Mouse (Mus musculus) mouse embryonic stem cell (cell line): Measurements from ENCODE around the gene Trpc6.

Experiments
- in situ Hi-C, 2 experiments: fragments of 300-500 bp; cut with MboI; formaldehyde crosslinking; loops; 1 replicate in 1 of 2; 3 replicates in 1 of 2; pipeline ENCODE4 v1.14.3; 2019 to 2020; ENCODE audit warnings: low sequenced_read_pairs in 2 of 2, low pct_unique_long_range_greater_than_20kb in 1 of 2, mixed read lengths in 1 of 2; ENCODE audit not compliant: unreplicated experiment in 1 of 2

The Trpc6 gene

DNA sequence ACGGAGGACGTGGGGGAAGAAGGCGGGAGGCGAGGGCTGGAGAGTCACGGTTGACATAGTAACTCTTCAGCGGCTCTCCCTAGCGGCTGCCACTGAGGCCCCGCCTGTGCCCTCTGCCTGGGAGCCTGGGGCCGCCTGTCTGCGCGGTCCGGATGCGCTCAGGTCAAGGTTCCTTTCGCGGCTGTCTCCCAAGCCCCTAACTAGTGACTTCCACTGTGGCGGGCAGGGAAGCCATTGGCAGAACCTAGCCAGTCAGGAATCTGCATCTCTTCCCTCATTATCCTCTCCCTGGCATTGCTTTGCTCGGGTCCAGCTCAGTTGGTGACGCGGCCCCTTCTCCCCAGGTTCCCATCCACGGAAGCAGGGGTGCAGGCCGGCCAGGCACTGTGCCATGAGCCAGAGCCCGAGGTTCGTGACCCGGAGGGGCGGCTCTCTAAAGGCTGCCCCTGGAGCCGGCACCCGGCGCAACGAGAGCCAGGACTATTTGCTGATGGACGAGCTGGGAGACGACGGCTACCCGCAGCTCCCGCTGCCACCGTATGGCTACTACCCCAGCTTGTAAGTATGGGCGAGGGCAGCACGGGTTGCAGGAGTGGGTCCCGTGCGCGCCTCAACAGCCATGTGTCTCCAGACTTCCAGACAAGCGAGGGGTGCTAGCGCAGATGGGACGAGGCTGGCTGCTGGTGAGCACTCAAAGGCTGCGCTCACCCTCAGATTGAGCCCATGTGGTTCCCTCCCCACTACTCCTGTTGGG is at the start of gene Trpc6:
Gene Trpc6, plus strand, starts transcription at position 102 of the 754 bp plus-strand sequence.
- in situ Hi-C loops: no loop called here

- in situ Hi-C loops: no loop called here
These were observed 23.0 kb upstream of the Trpc6 start for GRCm38 (mm10) chr9:8520911-8521310.

DNA sequence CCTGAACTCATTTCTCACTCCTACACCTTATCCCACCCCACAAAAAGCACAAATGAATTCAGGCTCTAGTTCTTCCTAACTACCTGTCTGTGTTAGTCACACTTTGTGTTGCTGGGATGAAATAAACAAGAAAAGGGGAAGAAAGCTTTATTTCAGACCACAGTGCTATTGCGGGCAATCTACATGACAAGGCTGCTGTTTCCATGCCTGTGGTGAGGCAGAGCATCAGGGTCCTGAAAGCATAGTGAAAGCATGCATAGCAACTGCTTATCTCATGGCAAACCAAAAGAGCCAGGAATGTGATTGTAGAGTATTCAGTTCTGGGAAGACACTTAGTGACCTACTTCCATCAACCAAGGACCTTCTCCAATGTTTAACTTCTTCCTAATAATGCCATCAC is 10.3 kb upstream of the Trpc6 start:
- in situ Hi-C loops: no loop called here

GRCm38 (mm10) chr9:8545236-8545635 is 1.3 kb downstream of the Trpc6 start:
- in situ Hi-C loops: no loop called here

GRCm38 (mm10) chr9:8558574-8558973 is 14.6 kb downstream of the Trpc6 start:
- in situ Hi-C loops: no loop called here

- in situ Hi-C loops: loop anchor here (10.0 to 25.0 kb wide), 2 partner anchors 355 to 368 kb away; no protein-coding TSS in a partner anchor
These were observed 48.7 kb downstream of the Trpc6 start for GRCm38 (mm10) chr9:8592618-8593017.

GRCm38 (mm10) chr9:8597089-8597488 is 53.1 kb downstream of the Trpc6 start:
- in situ Hi-C loops: loop anchor here (10.0 to 25.0 kb wide), 2 partner anchors 360 to 372 kb away; no protein-coding TSS in a partner anchor

GRCm38 (mm10) chr9:8606816-8607491 is 63.0 kb downstream of the Trpc6 start:
- in situ Hi-C loops: no loop called here

- in situ Hi-C loops: no loop called here
These were observed 90.4 kb downstream of the Trpc6 start for GRCm38 (mm10) chr9:8634344-8634743.

GRCm38 (mm10) chr9:8643453-8643852 is 99.5 kb downstream of the Trpc6 start:
- in situ Hi-C loops: no loop called here

DNA sequence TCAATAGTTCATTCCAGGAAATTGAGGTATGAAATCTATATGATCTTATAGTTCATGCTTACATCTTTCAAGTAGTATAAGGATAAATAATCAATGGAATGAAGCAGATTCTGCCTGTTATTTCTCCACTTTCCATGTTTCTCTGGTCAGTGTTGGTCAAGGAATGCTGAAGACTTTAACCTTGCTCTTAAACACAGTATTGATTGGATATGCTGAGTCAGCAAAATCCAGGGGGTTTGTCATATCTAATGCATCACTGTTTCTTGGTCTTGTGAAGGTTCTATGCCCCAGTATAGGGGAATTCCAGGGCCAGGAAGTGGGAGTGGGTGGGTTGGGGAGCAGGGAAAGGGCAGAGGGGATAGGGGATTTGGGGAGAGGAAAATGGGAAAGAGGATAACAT is 111.4 kb downstream of the Trpc6 start:
- in situ Hi-C loops: no loop called here

GRCm38 (mm10) chr9:8672944-8673343 is 129.0 kb downstream of the Trpc6 start:
- in situ Hi-C loops: no loop called here

DNA sequence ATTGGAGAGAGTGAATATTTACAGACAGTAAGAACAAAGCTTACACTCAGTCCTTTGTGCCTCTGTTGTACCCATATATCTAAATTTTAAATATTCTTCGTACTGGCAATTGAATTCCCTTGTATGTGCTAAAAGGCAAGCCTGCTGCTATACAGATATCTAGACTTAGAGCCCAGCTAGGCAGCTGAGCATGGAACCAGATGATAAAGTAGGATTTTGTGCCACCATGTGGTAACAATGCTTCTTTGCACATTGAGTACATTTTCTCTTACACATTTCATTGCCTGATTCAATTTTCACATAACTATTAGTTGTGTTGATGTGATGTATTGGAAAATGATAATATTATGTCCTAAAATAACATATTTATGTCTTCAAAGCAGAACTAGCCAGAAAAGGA is 132.7 kb downstream of the Trpc6 start:
- in situ Hi-C loops: no loop called here

DNA sequence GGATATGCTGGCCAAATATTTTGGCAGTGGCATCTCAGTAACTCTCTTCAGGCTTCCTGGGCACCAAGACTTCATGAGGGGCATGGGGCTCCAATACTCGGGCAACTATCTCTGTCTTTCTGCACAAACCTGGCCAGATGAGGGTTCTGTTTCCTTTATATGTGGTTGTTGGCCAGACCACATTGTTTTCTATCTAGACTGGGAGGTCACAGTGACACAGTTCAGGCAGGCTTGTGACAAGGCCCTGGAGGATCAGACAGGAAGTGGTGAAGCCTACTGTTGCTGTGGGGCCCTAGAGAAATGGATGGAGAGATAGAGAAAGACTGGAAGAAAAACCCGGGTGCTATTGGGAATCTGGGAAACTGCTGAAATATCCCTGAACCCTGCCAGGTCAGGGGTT is 149.2 kb downstream of the Trpc6 start:
- in situ Hi-C loops: loop anchor here in 1 of 2 experiments (10.0 kb wide), 1 partner anchor 272 kb away; no protein-coding TSS in a partner anchor

DNA sequence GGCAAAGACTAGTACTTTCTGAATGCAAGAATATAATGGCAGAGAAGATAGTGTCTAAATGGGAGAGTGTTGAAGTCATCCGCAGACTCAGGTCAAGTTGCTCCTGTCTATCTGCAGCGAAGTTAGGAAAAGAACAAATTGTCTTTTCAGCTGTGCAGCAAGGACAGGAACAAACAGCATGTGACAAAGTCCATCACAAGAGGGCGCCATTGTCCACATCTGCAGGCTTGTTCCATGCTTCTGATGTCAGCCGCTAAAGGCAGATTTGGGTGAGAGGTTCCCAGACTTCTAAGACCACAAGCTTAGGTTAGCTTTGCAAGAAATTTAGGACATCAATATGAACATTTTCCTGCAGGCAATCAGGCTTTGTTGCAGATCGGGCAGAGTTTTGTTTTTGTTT is 156.7 kb downstream of the Trpc6 start:
- in situ Hi-C loops: loop anchor here in 1 of 2 experiments (5.0 to 25.0 kb wide), 2 partner anchors 262 to 687 kb away; no protein-coding TSS in a partner anchor

DNA sequence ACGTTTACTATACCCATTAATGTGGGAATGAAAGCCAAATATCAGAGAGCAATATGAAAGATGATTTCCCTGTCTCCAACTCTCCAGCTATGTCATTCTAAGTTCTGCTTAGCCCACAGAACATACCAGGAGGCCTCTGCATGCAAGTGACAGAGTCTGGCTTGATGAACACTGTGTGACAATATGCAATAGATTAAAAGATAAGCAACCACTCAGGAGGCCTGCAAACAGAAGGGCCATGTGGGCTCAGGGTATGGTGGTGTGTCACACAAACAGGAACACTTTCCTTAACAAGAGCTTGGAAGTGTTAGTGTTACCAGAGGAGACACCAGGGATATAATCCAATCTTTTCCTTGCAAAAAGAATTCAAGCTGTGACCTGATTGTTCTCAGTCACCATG is 159.6 kb downstream of the Trpc6 start:
- in situ Hi-C loops: loop anchor here in 1 of 2 experiments (5.0 to 25.0 kb wide), 2 partner anchors 259 to 684 kb away; no protein-coding TSS in a partner anchor

GRCm38 (mm10) chr9:8703956-8704355 is 160.0 kb downstream of the Trpc6 start:
- in situ Hi-C loops: loop anchor here in 1 of 2 experiments (5.0 to 25.0 kb wide), 2 partner anchors 258 to 683 kb away; no protein-coding TSS in a partner anchor

DNA sequence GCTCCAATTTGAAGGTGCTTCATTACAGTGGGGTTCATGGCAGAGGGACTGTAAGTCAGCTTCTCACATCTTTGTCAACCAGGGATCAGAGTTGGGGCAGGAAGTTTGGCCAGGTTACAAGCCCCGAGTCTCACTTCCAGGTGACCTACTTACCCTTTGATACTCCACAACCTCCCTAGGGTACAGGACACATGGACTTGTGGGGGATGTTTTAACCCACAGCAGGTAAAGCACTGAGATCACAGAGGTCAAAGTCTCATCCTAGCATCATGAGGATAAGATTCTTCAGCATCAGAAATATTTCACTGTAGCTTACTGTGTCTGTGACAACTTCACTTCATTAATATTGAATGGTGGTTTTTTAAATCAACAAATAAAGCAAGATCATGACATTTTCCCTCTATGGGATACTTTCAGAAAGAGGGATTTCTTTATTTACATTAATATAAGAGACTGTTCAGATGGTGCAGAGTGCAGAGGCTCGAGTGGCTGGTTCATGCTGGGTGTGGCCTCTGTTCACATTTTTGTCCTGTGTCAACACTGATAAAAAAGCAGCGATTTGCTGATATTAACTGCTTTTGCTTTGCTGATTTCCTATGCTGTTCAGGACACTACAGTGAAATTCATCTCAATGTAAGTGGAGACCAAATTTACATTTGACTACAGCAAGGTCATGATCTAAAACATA is 166.3 kb downstream of the Trpc6 start:
- in situ Hi-C loops: loop anchor here in 1 of 2 experiments (25.0 kb wide), 1 partner anchor 677 kb away; no protein-coding TSS in a partner anchor

DNA sequence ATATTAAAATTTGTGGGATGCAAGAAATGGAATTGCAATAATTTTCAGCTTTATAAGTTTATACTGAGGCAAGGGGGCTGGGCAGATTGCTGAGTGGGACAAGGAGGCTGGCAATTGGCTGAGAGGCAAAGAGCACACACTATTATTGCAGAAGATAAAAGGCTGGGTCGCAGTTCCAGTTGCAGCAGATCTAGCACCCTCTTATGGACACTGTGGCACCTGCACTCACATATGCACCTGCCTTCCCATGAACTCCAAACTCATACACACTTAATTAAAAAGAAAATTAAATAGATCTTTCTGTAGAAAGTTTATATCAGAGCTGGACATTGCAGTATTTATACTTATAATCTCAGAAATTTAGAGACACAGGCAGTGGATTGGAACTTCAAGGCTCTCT is 175.1 kb downstream of the Trpc6 start:
- in situ Hi-C loops: loop anchor here in 1 of 2 experiments (25.0 kb wide), 1 partner anchor 668 kb away; no protein-coding TSS in a partner anchor
